Comparison of ENCODE assay signal across 12 mouse cellular contexts in the genomic region with DNA sequence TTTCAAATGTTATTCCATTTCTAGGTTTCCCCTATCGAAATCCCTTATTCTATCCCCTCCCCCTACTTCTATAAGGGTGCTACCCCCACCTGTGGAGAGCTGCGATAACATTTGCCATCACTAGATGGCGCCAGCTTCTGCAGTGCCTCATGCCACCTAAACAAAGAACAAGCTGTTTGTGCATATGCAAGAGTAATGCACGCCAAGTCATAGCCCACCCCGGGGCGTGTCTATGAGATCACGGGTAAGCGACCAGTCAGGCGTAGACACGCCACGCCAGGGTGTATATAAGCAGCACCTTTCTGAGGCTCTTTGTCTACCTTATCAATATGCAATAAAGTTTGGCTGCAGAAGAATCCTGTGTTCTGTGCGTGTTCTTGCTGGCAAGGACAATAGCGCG.
DNase-seq lines count a peak whose midpoint lies in the region; ATAC-seq lines count a peak whose summit lies in the region.
"Had no signal": no experiment of that assay in that cellular context is flagged by ENCODE, and none has a peak within 500 bp of the region (broad histone marks: within the 10 kb centered on the region; RNA-seq: fewer than 3 reads in every experiment).

No protein-coding gene starts in this region.

- no peak overlapping the region for H3K27ac ChIP-seq in hindbrain, embryonic 11.5 days (ENCODE audit: low read depth, low read length)
- H3K27ac ChIP-seq in hindbrain, embryonic 16.5 days (ENCODE audit: low read depth, low read length): no peak overlapping the region
- H3K27ac ChIP-seq in neural tube, embryonic 12.5 days: no peak overlapping the region
- no peak overlapping the region for H3K27ac ChIP-seq in stomach, embryonic 14.5 days (ENCODE audit: low read length)

- H3K4me1 ChIP-seq in hindbrain, embryonic 11.5 days (replicated peaks; ENCODE audit: control insufficient read depth, insufficient read depth, low read length): no peaks in the 10 kb centered on the region
- no peaks in the 10 kb centered on the region for H3K4me1 ChIP-seq in hindbrain, embryonic 16.5 days (ENCODE audit: control insufficient read depth, insufficient read depth, low read depth, low read length)
- no peaks in the 10 kb centered on the region for H3K4me1 ChIP-seq in neural tube, embryonic 12.5 days
- H3K4me1 ChIP-seq in stomach, embryonic 14.5 days (ENCODE audit: control insufficient read depth, insufficient read depth, low read length): no peaks in the 10 kb centered on the region

- H3K4me3 ChIP-seq in hindbrain, embryonic 11.5 days (ENCODE audit: low read depth, low read length): no peak overlapping the region
- H3K4me3 ChIP-seq in hindbrain, embryonic 16.5 days (ENCODE audit: low read length): no peak overlapping the region
- no peak overlapping the region for H3K4me3 ChIP-seq in neural tube, embryonic 12.5 days
- H3K4me3 ChIP-seq in stomach, embryonic 14.5 days (ENCODE audit: low read depth, low read length): no peak overlapping the region

- H3K4me2 ChIP-seq in hindbrain, embryonic 11.5 days (replicated peaks; ENCODE audit: low read depth, low read length): no peak overlapping the region
- H3K4me2 ChIP-seq in hindbrain, embryonic 16.5 days (ENCODE audit: low read length): no peak overlapping the region
- no peak overlapping the region for H3K4me2 ChIP-seq in neural tube, embryonic 12.5 days (replicated peaks)
- H3K4me2 ChIP-seq in stomach, embryonic 14.5 days (replicated peaks; ENCODE audit: low read depth, low read length): no peak overlapping the region

- no peak overlapping the region for H3K9ac ChIP-seq in hindbrain, embryonic 11.5 days (ENCODE audit: low read depth, low read length)
- H3K9ac ChIP-seq in hindbrain, embryonic 16.5 days (ENCODE audit: low read depth, low read length): no peak overlapping the region
- H3K9ac ChIP-seq in neural tube, embryonic 12.5 days: no peak overlapping the region
- no peak overlapping the region for H3K9ac ChIP-seq in stomach, embryonic 14.5 days (replicated peaks; ENCODE audit: low read depth, low read length)

- peaks cover 47% of the 10 kb centered on the region for H3K9me3 ChIP-seq in hindbrain, embryonic 11.5 days (ENCODE audit: control insufficient read depth, low read length)
- H3K9me3 ChIP-seq in hindbrain, embryonic 16.5 days (ENCODE audit: control insufficient read depth, low read length): peaks cover 55% of the 10 kb centered on the region
- H3K9me3 ChIP-seq in neural tube, embryonic 12.5 days: peaks cover 67% of the 10 kb centered on the region
- peaks cover 58% of the 10 kb centered on the region for H3K9me3 ChIP-seq in stomach, embryonic 14.5 days (ENCODE audit: control insufficient read depth, low read depth, low read length)

- no peaks in the 10 kb centered on the region for H3K36me3 ChIP-seq in hindbrain, embryonic 11.5 days (ENCODE audit: control insufficient read depth, insufficient read depth, low read length)
- no peaks in the 10 kb centered on the region for H3K36me3 ChIP-seq in hindbrain, embryonic 16.5 days (ENCODE audit: control insufficient read depth, insufficient read depth, low read length)
- no peaks in the 10 kb centered on the region for H3K36me3 ChIP-seq in neural tube, embryonic 12.5 days
- H3K36me3 ChIP-seq in stomach, embryonic 14.5 days (ENCODE audit: control insufficient read depth, insufficient read depth, low read length): no peaks in the 10 kb centered on the region

- H3K27me3 ChIP-seq in hindbrain, embryonic 11.5 days (ENCODE audit: control insufficient read depth, insufficient read depth, low read length): no peaks in the 10 kb centered on the region
- no peaks in the 10 kb centered on the region for H3K27me3 ChIP-seq in hindbrain, embryonic 16.5 days (replicated peaks; ENCODE audit: control insufficient read depth, insufficient read depth, low read length)
- H3K27me3 ChIP-seq in neural tube, embryonic 12.5 days (replicated peaks): no peaks in the 10 kb centered on the region
- no peaks in the 10 kb centered on the region for H3K27me3 ChIP-seq in stomach, embryonic 14.5 days (ENCODE audit: control insufficient read depth, insufficient read depth, low read length)

- peak; percentile 31; the same call in 1 of the 2 replicates for ATAC-seq in hindbrain, embryonic 11.5 days (ENCODE audit: low FRiP score)
- no peak for ATAC-seq in hindbrain, embryonic 16.5 days
- ATAC-seq in neural tube, embryonic 12.5 days (ENCODE audit: low FRiP score, low read depth): peak; percentile 23; the same call in 1 of the 2 replicates
- peak; percentile 24; the same call in 1 of the 2 replicates for ATAC-seq in stomach, embryonic 14.5 days (ENCODE audit: insufficient number of reproducible peaks, insufficient read depth, low FRiP score, low read depth)

- 92% methylated on average over 14 of the region's 14 CpGs for WGBS in hindbrain, embryonic 11.5 days
- 91% methylated on average over 14 of the region's 14 CpGs for WGBS in hindbrain, embryonic 16.5 days
- WGBS in neural tube, embryonic 12.5 days: 90% methylated on average over 14 of the region's 14 CpGs
- 89% methylated on average over 14 of the region's 14 CpGs for WGBS in stomach, embryonic 14.5 days

- DNase-seq in hindbrain, embryonic 11.5 days (ENCODE audit: low spot score): no peak
- no peak for DNase-seq in neural tube, embryonic 10.5 days (ENCODE audit: extremely low spot score, low spot score)
- peak; percentile 81 for DNase-seq in ZHBTc4 (ENCODE audit: low read depth, low spot score)
- no peak for DNase-seq in right cerebral cortex, adult 18-20 months
- DNase-seq in adrenal gland, postnatal 14 days: no peak
- DNase-seq: embryo, embryonic 11 days; kidney, postnatal 14 days; right cerebral cortex, postnatal 14 days; thymus, postnatal 36 days had no signal
